Mouse (Mus musculus): Measurements from ENCODE around the gene Slc4a3. TPM values are rescaled to one million over a fixed set of nuclear protein-coding genes. Genes with fewer than 3 reads are reported as not detected.
A peak's percentile ranks its signal among the peaks of the same experiment; 100 is the strongest.

The Slc4a3 gene
- total RNA-seq, 2 experiments from 2014 or later, result 143 to 144 TPM

DNA sequence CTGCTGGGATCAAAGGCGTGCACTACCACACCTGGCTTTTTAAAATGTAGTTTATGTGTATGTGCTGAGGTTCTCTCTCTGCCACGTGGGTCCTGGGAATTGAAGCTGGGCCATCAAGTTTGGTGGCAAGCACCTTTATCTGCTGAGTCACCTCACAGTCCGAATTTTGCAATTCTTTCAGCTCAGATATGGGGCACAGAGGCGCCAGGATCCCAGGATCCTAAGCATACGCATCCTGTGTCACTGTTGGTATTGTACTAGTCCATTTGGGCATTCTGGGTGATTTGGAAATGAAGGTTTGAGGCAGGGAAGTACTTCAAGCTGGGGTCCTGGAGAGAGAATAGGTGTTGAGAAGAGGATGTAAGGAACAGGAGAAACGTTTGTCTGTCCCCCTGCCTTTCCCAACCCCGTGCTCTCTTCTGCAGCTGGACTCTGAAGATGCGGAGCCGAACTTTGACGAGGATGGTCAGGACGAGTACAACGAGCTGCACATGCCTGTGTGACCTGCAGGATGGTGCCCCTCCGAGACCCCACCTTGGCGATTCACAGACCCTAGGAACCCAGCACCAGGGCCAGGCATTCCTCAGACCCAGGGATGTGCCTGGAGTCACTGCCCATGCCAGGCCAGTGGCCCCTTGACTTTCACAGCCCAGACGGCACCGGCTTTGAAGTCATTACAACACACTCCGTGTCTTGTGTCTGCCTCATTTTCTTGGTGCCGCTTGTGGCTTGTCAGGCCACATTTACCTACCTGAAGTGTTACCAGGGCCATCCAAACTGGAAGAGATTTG lies 12.5 kb downstream of the Slc4a3 start:
- intact Hi-C loops (cut with DNase I), result loop anchor here (10.0 kb wide), 1 partner anchor 54 kb away; the partner anchor contains the start of genes Inha and Obsl1
- DNase-seq, result no peak

DNA sequence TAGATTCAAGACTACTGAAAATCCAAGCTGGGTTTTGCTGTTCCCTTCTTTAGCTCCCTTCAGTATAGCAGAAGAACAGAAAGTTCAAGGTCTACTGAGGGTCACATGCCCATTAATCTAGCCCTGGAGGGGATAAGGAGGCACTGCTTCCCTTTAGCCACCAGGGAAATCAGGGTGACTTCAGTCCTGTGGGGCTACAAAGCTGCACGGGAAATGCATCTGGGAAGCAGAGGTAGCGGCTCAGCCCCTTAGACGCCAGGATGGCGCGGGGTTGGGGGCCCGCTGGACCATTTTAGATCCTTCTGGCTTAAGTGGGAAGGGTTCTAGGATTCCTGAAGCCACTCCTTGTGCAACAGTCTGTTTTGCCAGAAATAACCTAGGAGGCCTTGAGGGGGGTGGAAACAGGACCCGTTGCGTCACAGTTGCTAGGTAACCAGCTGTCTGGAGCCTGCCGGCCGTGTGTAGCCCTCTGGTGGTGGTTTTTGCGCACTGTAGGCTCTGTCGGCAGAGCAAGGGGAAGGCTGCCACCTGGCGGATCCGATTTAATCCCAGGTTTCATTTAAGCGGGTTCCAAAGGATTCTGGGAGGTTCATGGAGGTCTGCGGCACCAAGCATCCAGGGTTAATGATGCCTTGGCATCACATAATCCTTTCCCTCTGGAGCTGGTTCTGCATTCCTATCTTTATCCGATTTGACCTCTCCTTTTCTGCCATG lies 13.3 kb downstream of the Slc4a3 start:
- intact Hi-C loops (cut with DNase I), result loop anchor here (10.0 kb wide), 1 partner anchor 55 kb away; the partner anchor contains the start of genes Inha and Obsl1
- DNase-seq, result peak; percentile 94

DNA sequence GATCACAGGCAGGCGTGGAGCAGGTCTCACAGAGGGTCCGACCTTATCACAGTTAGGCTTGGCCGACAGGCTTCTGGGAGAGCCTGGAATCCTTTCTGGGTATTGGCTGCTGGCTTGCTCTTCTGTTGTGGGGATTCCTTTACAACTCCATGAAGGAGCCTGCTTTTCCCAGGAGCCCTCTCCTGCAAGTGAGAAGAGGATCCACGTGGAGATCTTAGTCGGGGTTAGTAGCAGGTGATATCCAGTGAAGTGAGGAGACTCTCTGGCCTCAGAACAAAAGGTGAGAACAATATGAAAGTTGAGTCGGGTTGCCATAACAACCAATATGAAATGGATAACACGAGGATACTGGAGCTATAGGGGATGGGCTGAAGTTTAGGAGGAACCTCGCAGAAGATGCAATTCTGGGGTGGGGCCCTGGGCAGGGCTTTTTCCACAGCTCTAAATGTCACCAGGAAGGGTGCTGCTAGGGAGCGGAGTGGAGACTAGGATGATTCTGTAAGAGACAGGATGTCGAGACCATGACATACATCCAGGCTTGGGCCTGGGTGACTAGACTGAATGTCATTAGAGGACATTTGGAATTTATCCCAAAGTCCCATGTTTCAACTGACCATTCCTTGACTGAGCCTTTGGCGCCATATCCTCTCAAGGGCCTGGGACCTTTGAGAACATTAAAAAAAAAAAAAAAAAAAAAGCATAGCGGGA lies 14.3 kb downstream of the Slc4a3 start:
- intact Hi-C loops (cut with DNase I), result no loop called here
- DNase-seq, result no peak

DNA sequence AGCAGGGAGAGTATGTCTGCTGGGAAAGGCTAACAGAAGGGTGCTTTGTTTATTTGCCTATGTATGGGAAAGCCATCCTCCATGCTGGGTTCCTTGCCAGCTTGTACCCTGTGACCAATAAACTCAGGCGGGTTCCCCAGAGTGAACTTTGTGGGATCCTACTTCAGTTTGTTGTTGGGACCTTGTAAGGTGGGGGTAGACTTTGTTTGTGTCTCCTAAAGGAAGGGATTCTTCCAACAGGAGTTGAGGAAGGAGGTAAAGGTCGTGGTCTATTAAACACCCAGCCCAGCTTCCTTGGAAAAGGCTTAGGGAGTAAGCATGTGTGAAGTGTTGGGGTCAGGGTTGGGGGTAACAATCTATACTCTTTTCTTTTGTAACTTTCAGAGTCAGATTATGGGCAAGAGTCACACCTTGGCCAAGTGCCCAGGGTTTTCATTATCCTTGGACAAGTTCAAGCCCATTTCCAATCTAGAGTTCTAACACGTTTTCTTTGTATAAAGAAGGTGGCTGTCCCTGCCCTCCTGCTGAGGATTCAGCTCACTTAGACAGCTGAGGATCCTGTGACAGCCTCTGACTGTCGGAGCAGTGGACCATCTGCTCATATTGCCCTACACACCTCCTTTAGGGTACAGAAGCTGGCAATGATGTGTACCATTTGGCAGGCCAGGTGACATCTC lies 15.3 kb downstream of the Slc4a3 start:
- intact Hi-C loops (cut with DNase I), result no loop called here
- peak; percentile 33 for DNase-seq

DNA sequence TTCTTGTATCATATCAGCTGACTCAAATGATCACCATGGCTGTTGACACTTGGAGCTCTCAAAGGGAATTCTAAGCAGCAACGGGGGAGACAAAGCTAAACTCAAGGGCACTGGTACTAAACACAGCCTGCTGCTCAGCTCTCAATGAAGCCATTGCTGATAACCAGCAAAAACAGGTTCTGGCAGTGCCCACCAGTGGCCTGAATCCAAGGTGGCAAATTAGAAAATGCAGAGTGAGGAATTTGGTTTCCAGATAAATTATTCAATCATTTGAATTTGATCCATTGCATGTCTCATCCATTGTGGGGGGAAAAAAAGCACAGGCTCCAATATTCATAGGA lies 15.8 kb downstream of the Slc4a3 start:
- intact Hi-C loops (cut with DNase I), result no loop called here
- no peak for DNase-seq

DNA sequence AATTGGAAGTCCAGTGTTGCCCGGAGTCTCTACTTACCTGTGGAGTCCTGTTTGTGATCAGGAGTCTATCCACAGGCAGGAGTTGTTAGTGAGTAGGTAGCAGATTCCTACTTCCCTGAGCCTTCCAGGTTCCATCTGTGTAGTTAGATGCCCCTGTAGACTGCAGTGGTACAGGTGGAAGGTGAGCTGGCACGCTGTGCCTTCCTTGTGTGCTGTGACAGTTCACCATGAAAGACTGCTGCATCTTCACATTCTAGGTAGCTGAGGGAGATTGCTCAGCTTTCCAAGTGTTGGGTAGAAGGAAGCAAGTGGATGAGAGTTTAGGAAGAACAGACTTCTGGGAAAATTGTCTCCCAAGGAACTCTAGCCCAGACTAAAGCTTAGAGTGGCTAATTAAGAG lies 18.0 kb downstream of the Slc4a3 start:
- no peak for DNase-seq
- intact Hi-C loops (cut with DNase I), result no loop called here

DNA sequence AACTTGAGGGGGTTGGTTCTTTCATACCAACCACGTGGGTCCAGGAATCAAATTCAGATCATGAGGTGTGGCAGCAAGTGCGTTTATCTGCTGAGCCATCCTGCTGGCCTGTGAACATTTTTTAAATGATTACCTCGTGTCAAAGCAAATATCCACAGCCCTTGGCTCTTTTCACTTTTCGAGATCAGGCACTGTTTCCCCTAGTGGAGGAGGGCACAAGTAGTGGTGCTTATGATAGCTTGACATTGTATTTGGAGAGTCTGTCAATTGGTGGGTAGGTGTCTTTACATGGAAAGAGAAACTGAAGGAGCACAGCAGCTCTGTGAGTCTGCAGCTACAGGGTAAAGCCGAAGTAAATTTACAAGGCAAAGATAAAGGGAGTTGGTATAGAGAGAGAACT lies 18.9 kb downstream of the Slc4a3 start:
- intact Hi-C loops (cut with DNase I), result no loop called here
- no peak for DNase-seq

DNA sequence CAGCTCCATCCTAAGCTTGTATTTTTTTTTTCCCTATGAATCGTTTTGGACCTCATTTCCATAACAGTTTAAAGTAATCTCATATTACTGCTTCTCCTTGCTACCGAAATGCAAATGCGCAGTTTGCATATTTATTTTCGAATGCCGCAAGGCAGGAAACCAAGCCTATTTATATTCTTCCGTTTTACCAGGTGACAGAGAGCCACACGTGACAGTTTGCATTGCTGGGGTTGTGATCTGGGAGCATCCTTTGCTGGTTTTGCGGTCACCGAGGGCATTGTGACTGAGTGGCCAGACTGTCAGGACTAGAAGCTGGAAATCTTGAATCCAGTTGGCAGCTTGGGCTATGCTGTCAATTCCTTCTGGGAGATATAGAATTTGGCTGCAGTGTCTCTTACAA lies 19.6 kb downstream of the Slc4a3 start:
- no peak for DNase-seq
- intact Hi-C loops (cut with DNase I), result no loop called here

- intact Hi-C loops (cut with DNase I), result no loop called here
- DNase-seq, result no peak
Observed at GRCm38 (mm10) chr1:75570403-75570802, 24.3 kb downstream of the Slc4a3 start.

GRCm38 (mm10) chr1:75572776-75573175 lies 26.7 kb downstream of the Slc4a3 start:
- DNase-seq, result no peak
- intact Hi-C loops (cut with DNase I), result no loop called here

DNA sequence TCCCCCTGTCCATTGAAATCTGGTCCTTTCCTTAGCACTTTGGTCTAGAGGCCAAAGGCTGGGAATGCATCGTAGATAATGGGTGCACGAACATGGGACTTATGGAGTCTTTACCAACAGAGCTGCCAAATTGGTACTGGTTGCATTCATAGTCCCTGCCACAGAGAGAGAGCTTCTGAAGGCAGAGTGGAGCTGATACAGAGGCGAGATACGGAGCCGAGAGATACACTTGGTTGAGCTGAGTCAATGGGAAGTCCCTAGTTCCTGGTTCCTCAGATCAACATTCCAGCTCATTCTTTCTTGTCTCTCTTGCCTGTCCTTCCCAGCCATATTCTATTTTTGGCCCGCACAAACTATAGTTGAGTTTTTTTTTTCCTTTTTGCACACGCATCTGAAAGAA lies 27.6 kb downstream of the Slc4a3 start:
- intact Hi-C loops (cut with DNase I), result no loop called here
- DNase-seq, result no peak

GRCm38 (mm10) chr1:75574476-75575310 lies 28.6 kb downstream of the Slc4a3 start:
- no peak for DNase-seq
- intact Hi-C loops (cut with DNase I), result no loop called here

DNA sequence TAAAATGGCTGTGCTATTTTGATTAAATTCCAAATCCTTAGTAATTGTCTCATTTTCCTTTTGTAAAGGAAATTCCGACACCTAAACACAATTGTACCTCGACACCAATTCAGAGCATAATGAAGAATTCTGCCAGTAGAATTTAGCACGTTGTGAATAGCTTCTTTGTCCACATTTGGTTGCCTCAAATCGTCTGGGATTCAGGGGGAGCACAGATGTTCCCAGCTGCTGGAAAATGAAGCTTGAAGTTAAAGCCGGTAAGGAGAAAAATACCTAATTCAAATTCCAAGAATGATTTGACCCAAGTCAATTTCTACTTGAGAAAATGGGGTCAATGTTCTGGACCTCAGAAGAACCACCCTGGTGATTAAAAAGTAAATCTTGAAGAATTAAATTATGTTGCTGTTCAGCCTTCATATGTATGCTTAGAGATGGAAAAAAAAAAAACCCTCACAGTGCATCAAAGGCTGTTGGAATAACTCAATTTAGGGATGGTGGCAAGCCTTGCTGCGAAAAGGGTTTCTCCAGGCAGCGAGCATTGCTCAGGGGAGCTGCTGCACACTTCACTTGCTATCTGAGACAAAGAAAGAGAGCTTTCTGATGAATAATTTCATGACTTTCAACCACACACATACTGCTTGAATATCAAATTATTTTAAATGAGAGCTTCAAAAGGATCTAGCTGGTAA lies 36.0 kb downstream of the Slc4a3 start:
- intact Hi-C loops (cut with DNase I), result no loop called here
- no peak for DNase-seq

DNA sequence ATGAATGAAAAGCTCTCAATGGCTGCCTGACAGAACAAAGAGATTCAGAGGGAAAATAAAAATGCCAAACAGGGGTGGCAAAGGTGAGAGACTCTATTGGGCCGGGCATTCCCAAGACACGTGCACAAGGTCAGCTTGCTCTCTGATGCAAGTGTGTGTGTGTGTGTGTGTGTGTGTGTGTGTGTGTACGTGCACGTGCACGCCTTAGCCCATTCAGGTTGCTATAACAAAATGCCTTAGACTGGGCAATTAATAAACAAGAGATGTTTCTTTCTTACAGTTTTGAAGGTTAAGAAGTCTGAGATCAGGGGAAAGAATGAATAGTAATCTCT lies 36.5 kb downstream of the Slc4a3 start:
- intact Hi-C loops (cut with DNase I), result no loop called here

GRCm38 (mm10) chr1:75583034-75583433 lies 37.0 kb downstream of the Slc4a3 start:
- DNase-seq, result no peak
- intact Hi-C loops (cut with DNase I), result no loop called here

More for the DNA sequence above, 36.5 kb downstream of the Slc4a3 start:
- DNase-seq, result no peak

- intact Hi-C loops (cut with DNase I), result no loop called here
- DNase-seq, result no peak
Observed at GRCm38 (mm10) chr1:75586791-75587190, 40.7 kb downstream of the Slc4a3 start.

DNA sequence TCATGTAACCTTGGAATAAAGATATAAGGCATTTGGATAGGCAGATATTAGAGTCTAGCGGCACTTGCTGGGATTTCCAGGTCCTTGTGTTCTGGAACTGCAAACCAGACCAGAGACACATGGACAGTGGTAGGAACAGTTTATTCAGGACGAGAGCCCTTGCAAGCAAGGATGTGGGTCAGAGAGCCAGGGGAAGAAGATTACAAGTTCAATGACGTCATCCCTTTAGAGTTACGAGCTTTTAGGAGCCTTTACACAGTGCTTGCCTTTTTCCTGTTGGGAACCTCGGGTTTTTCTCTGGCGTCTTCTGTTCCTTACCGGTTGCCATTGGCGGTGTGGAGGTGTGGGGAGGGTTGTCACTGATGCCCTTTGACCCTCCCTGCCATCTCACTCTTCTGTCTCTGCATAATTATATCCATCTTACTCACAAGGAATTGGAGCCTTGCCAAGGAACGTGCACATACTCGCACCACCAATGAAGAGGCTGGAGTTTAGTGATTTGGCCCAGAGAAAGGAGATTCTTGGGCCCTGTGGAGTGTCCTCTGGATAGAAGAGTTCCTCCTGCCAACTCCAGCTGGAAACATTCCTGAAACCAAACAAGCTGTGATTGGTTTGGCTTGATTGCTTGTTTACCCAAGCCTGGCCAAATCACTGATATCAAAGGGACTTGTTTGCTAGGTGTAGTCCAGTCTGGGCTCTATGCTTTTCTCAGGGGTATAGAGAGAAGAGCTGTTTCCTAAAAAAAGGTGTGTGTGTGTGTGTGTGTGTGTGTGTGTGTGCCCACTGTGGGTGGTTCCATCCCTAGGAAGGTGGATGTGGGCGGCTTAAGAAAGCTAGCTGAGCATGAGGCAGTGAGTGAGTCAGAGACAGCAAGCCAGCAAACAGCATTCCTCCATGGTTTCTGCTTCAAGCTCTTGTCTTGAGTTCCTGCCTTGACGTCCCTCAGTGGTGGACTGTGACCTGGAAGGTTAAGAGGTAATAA lies 42.0 kb downstream of the Slc4a3 start:
- intact Hi-C loops (cut with DNase I), result no loop called here
- DNase-seq, result no peak

- peak; percentile 34 for DNase-seq
- intact Hi-C loops (cut with DNase I), result no loop called here
Observed at GRCm38 (mm10) chr1:75588874-75589273, 42.8 kb downstream of the Slc4a3 start.

DNA sequence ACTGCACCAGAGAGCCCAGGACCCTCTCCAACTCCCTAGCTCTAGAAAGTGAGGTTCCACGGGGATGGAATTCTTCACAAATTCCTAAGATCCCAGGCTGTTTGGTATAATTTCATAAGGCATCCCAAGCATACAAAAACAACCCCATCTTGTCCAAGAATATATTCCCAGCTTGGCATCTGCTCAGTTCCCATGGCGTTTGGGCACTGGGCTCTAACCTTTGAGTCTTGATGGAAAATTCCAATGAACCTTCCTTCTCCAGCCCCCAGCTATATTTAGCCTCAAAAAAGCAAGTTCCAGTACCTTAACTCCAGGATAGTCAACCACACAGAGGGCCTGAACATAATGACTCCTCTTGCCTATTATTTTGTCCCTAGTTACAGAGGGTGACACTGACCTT lies 43.9 kb downstream of the Slc4a3 start:
- no peak for DNase-seq
- intact Hi-C loops (cut with DNase I), result no loop called here
